Mouse (Mus musculus) liver, embryonic 14.5 days (tissue): ENCODE data around the gene Zfp384. TPM values are rescaled to one million over a fixed set of nuclear protein-coding genes. Genes with fewer than 3 reads are reported as not detected.
A peak's percentile ranks its signal among the peaks of the same experiment; 100 is the strongest.

Experiments
- ATAC-seq: fragments of 200-750 bp; cut with Nextera tagmentation; 2 replicates; pipeline ENCODE4 v1.8.0; 2017; ENCODE audit warnings: moderate number of reproducible peaks, mild to moderate bottlenecking, moderate library complexity; ENCODE audit not compliant: insufficient read depth
- DNase-seq, 3 experiments: peaks; one replicate each; pipeline ENCODE4 v3.0.0-alpha.2; 2012 to 2013; ENCODE audit warnings: low read depth in 3 of 3, low spot score in 3 of 3
- H3K27ac ChIP-seq: fragments of 300-500 bp; sonication (generic); 2 replicates; pipeline ENCODE4 v1.5.1; 2014; ENCODE audit warnings: moderate library complexity, mild to moderate bottlenecking, control low read depth, inconsistent platforms
- H3K27me3 ChIP-seq: fragments of 300-500 bp; sonication (generic); 2 replicates; pipeline ENCODE4 v1.6.1; 2014; ENCODE audit warnings: mild to moderate bottlenecking, low read length, moderate library complexity; ENCODE audit not compliant: control insufficient read depth, insufficient read depth
- H3K36me3 ChIP-seq: fragments of 300-500 bp; sonication (generic); replicated peaks from 2 replicates; pipeline ENCODE4 v1.6.1; 2014; ENCODE audit warnings: low read depth; ENCODE audit not compliant: control insufficient read depth, insufficient read depth
- H3K4me1 ChIP-seq, 2 experiments: fragments of 200-500 bp in 1 of 2; fragments of 300-500 bp in 1 of 2; sonication (generic) in 1 of 2; replicated peaks; 2 replicates each; pipeline ENCODE4 v1.6.1; 2012 to 2014; ENCODE audit warnings: antibody characterized with exemption in 1 of 2, inconsistent platforms in 1 of 2, low read length in 1 of 2; ENCODE audit not compliant: control insufficient read depth in 2 of 2, insufficient read depth in 2 of 2
- H3K4me2 ChIP-seq: fragments of 300-500 bp; sonication (generic); 2 replicates; pipeline ENCODE4 v1.6.1; 2014; ENCODE audit warnings: low read depth, mild to moderate bottlenecking, control low read depth, moderate library complexity
- H3K4me3 ChIP-seq, 2 experiments: fragments of 200-500 bp in 1 of 2; fragments of 300-500 bp in 1 of 2; sonication (generic) in 1 of 2; 2 replicates each; pipeline ENCODE4 v1.5.1; 2012 to 2014; ENCODE audit warnings: low read depth in 2 of 2, low read length in 2 of 2, mild to moderate bottlenecking in 2 of 2, control low read depth in 1 of 2, inconsistent platforms in 1 of 2, moderate library complexity in 1 of 2; ENCODE audit not compliant: insufficient read depth in 1 of 2
- H3K9ac ChIP-seq: fragments of 300-500 bp; sonication (generic); replicated peaks from 2 replicates; pipeline ENCODE4 v1.6.1; 2014; ENCODE audit warnings: mild to moderate bottlenecking, control low read depth, moderate library complexity
- H3K9me3 ChIP-seq: fragments of 300-500 bp; sonication (generic); 2 replicates; pipeline ENCODE4 v1.6.1; 2016; ENCODE audit warnings: low read length, mixed read lengths; ENCODE audit not compliant: control insufficient read depth
- CTCF ChIP-seq: IDR thresholded peaks from 2 replicates; pipeline ENCODE4 v1.5.1; 2016; ENCODE audit warnings: antibody characterized with exemption, low read depth, control low read depth
- EP300 ChIP-seq: IDR thresholded peaks from 2 replicates; pipeline ENCODE4 v1.6.1; 2016; ENCODE audit warnings: antibody characterized with exemption, low read depth
- WGBS: fragments of 180-500 bp; shearing (Covaris S2); extraction: QIAGEN DNeasy Blood & Tissue Kit; methylation state at CpG from one replicate; pipeline ENCODE4 v1.1.7; 2014; ENCODE audit not compliant: insufficient replicate concordance; 5-methylcytosine and 5-hydroxymethylcytosine counted together
- polyA plus RNA-seq, 2 experiments: library from polyadenylated mRNA; depleted of rRNA in 1 of 2; stranded (reverse) in 1 of 2; unstranded in 1 of 2; fragments of >200 nt; fragmentation: Nextera tagmentation in 1 of 2; extraction: Ambion mirVana in 1 of 2; gene quantifications; 2 replicates each; pipeline versions ENCODE4 v1.2.1 to v1.2.3; 2012 to 2014

Gene Zfp384
- polyA plus RNA-seq, 2 experiments: 3.1 to 20.2 TPM

- no peak for DNase-seq
- H3K27me3 ChIP-seq: no peaks in the 10 kb centered on the region
- no peak for ATAC-seq
- H3K36me3 ChIP-seq: peaks cover 24% of the 10 kb centered on the region
- TF ChIP-seq CTCF: no peak
- TF ChIP-seq EP300: no peak
- peaks cover 18 to 27% of the 10 kb centered on the region in 2 experiments for H3K4me1 ChIP-seq
- peak overlapping the region in 1 of 2 experiments; percentile 71; a peak in 2 of 4 replicates for H3K4me3 ChIP-seq
- WGBS: 91% methylated on average over 4 of the region's 4 CpGs
- no peaks in the 10 kb centered on the region for H3K9me3 ChIP-seq
- peak overlapping the region; percentile 57 for H3K27ac ChIP-seq
- H3K4me2 ChIP-seq: peak overlapping the region; percentile 92
- no peak overlapping the region; the same call in 1 of the 2 replicates for H3K9ac ChIP-seq
Observed at GRCm38 (mm10) chr6:125038666-125039065, 29.7 kb downstream of the Zfp384 start.

GRCm38 (mm10) chr6:125039131-125039530, 30.2 kb downstream of the Zfp384 start:
- H3K4me3 ChIP-seq: peak overlapping the region; percentile 71 to 94
- H3K4me2 ChIP-seq: peak overlapping the region; percentile 92
- TF ChIP-seq CTCF: no peak
- TF ChIP-seq EP300: no peak
- peaks cover 18 to 27% of the 10 kb centered on the region in 2 experiments for H3K4me1 ChIP-seq
- peak overlapping the region; percentile 57 for H3K27ac ChIP-seq
- no peaks in the 10 kb centered on the region for H3K9me3 ChIP-seq
- peak; percentile 13; the same call in 1 of the 2 replicates for ATAC-seq
- peaks cover 22% of the 10 kb centered on the region for H3K36me3 ChIP-seq
- 7% methylated on average over 8 of the region's 8 CpGs for whole genome bisulfite sequencing
- peak overlapping the region; percentile 54 for H3K9ac ChIP-seq
- no peak for DNase-seq
- no peaks in the 10 kb centered on the region for H3K27me3 ChIP-seq

GRCm38 (mm10) chr6:125039533-125040153, 30.7 kb downstream of the Zfp384 start, which contains the start of gene Ing4:
Gene Ing4, plus strand, starts transcription at chr6:125039760.
- WGBS: under 1% methylated on average over 26 of the region's 26 CpGs
- TF ChIP-seq CTCF: no peak
- no peak for TF ChIP-seq EP300
- Histone ChIP-seq H3K4me1 (peaks cover 18 to 27% of the 10 kb centered on the region in 2 experiments), H3K27me3 (no peaks in the 10 kb centered on the region), H3K4me3 (peak within 1 kb of the TSS; percentile 71 to 94), H3K27ac (peak within 1 kb of the TSS; percentile 57), H3K9ac (peak within 1 kb of the TSS; percentile 76), H3K9me3 (no peaks in the 10 kb centered on the region), H3K4me2 (peak within 1 kb of the TSS; percentile 92), H3K36me3 (peaks cover 26% of the 10 kb centered on the region)
- DNase-seq (peak; percentile 95 to 97 (median 96)), ATAC-seq (peak; percentile 94)

GRCm38 (mm10) chr6:125040221-125040620, 31.3 kb downstream of the Zfp384 start:
- no peak for ATAC-seq
- TF ChIP-seq CTCF: no peak
- TF ChIP-seq EP300: no peak
- peak overlapping the region; percentile 26 for H3K27ac ChIP-seq
- H3K27me3 ChIP-seq: no peaks in the 10 kb centered on the region
- DNase-seq: no peak
- peak overlapping the region; percentile 71 to 94 for H3K4me3 ChIP-seq
- H3K36me3 ChIP-seq: peaks cover 25% of the 10 kb centered on the region
- peak overlapping the region; percentile 76 for H3K9ac ChIP-seq
- no peaks in the 10 kb centered on the region for H3K9me3 ChIP-seq
- H3K4me1 ChIP-seq: peaks cover 18 to 27% of the 10 kb centered on the region in 2 experiments
- 4% methylated on average over 7 of the region's 7 CpGs for WGBS
- H3K4me2 ChIP-seq: peak overlapping the region; percentile 92

- Histone ChIP-seq H3K27me3 (no peaks in the 10 kb centered on the region), H3K4me3 (no peak overlapping the region), H3K36me3 (peaks cover 17% of the 10 kb centered on the region), H3K9me3 (no peaks in the 10 kb centered on the region), H3K4me2 (peak overlapping the region; percentile 92), H3K9ac (no peak overlapping the region), H3K27ac (no peak overlapping the region), H3K4me1 (peaks cover 18 to 27% of the 10 kb centered on the region in 2 experiments)
- DNase-seq: peak in 1 of 3 experiments; percentile 36
- WGBS: 43% methylated on average over 7 of the region's 7 CpGs
- TF ChIP-seq EP300 (no peak), CTCF (no peak)
- no peak for ATAC-seq
Observed at GRCm38 (mm10) chr6:125041047-125041446, 32.1 kb downstream of the Zfp384 start.
